19 mouse cellular contexts compared by ENCODE assay signal in genomic region chr19:5004925-5005324, GRCm38 (mm10). TPM values are rescaled to one million over a fixed set of nuclear protein-coding genes. Genes with fewer than 3 reads are reported as not detected.
A peak's percentile ranks its signal among the peaks of the same experiment; 100 is the strongest.
DNase-seq lines count a peak whose midpoint lies in the region; ATAC-seq and TF ChIP-seq lines count a peak whose summit lies in the region.
"Had no signal": no experiment of that assay in that cellular context is flagged by ENCODE, and none has a peak within 500 bp of the region (broad histone marks: within the 10 kb centered on the region; RNA-seq: fewer than 3 reads in every experiment).

No protein-coding gene starts in this region.

- TF ChIP-seq CTCF in liver, postnatal 0 days (IDR thresholded peaks at IDR 0.05; ENCODE audit: low read depth) = no peak
- TF ChIP-seq CTCF in stomach, postnatal 0 days (IDR thresholded peaks at IDR 0.05; ENCODE audit: low read depth) = no peak

- H3K9ac ChIP-seq in liver, postnatal 0 days (replicated peaks) = no peak overlapping the region
- no peak overlapping the region for H3K9ac ChIP-seq in stomach, postnatal 0 days (ENCODE audit: low read length)
- H3K9ac ChIP-seq: embryonic facial prominence, embryonic 13.5 days; forebrain, embryonic 12.5 days; forebrain, postnatal 0 days; heart, embryonic 13.5 days; hindbrain, embryonic 15.5 days had no signal

- no peaks in the 10 kb centered on the region for H3K36me3 ChIP-seq in liver, postnatal 0 days (replicated peaks; ENCODE audit: insufficient read depth, low read length)
- H3K36me3 ChIP-seq in stomach, postnatal 0 days (ENCODE audit: control insufficient read depth, insufficient read depth, low read length) = no peaks in the 10 kb centered on the region
- H3K36me3 ChIP-seq: embryonic facial prominence, embryonic 13.5 days; forebrain, embryonic 12.5 days; heart, embryonic 13.5 days; hindbrain, embryonic 15.5 days had no signal

- no peak for TF ChIP-seq EP300 in liver, postnatal 0 days (IDR thresholded peaks at IDR 0.05; ENCODE audit: low read depth)
- TF ChIP-seq EP300 in stomach, postnatal 0 days (optimal IDR thresholded peaks at IDR 0.05) = no peak

- 57% methylated on average over 4 of the region's 4 CpGs for WGBS in liver, postnatal 0 days (ENCODE audit: insufficient replicate concordance)
- WGBS in stomach, postnatal 0 days = 53% methylated on average over 4 of the region's 4 CpGs

- H3K27me3 ChIP-seq in liver, postnatal 0 days (ENCODE audit: insufficient read depth, low read length) = peaks cover 13% of the 10 kb centered on the region
- H3K27me3 ChIP-seq in stomach, postnatal 0 days (ENCODE audit: control insufficient read depth, insufficient read depth, low read length) = no peaks in the 10 kb centered on the region
- H3K27me3 ChIP-seq: heart, embryonic 13.5 days; hindbrain, embryonic 15.5 days had no signal

- H3K4me1 ChIP-seq in liver, postnatal 0 days (ENCODE audit: insufficient read depth) = no peaks in the 10 kb centered on the region; the same call in 1 of the 2 replicates
- H3K4me1 ChIP-seq in stomach, postnatal 0 days (replicated peaks; ENCODE audit: control insufficient read depth, insufficient read depth) = no peaks in the 10 kb centered on the region

- H3K4me2 ChIP-seq in liver, postnatal 0 days (ENCODE audit: low read depth, low read length) = no peak overlapping the region
- H3K4me2 ChIP-seq in stomach, postnatal 0 days (replicated peaks; ENCODE audit: low read depth) = no peak overlapping the region
- H3K4me2 ChIP-seq: embryonic facial prominence, embryonic 13.5 days; forebrain, embryonic 12.5 days; heart, embryonic 13.5 days; hindbrain, embryonic 15.5 days had no signal

- no peak overlapping the region for H3K27ac ChIP-seq in liver, postnatal 0 days (ENCODE audit: low read depth)
- H3K27ac ChIP-seq in stomach, postnatal 0 days (replicated peaks) = no peak overlapping the region
- H3K27ac ChIP-seq: embryonic facial prominence, embryonic 13.5 days; forebrain, embryonic 12.5 days; heart, embryonic 13.5 days; hindbrain, embryonic 15.5 days had no signal

- H3K4me3 ChIP-seq in liver, postnatal 0 days (ENCODE audit: low read depth, low read length) = no peak overlapping the region
- no peak overlapping the region for H3K4me3 ChIP-seq in stomach, postnatal 0 days (ENCODE audit: low read depth, low read length)
- H3K4me3 ChIP-seq: embryonic facial prominence, embryonic 13.5 days; forebrain, embryonic 12.5 days; heart, embryonic 13.5 days; hindbrain, embryonic 15.5 days had no signal

- peak; percentile 75 for ATAC-seq in liver, postnatal 0 days
- peak; percentile 84 for ATAC-seq in stomach, postnatal 0 days (ENCODE audit: low FRiP score, low TSS enrichment)
- no peak for ATAC-seq in CD4-positive, CD25-positive, alpha-beta regulatory T cell, adult 4 months
- ATAC-seq: forebrain, postnatal 0 days had no signal

- no peaks in the 10 kb centered on the region for H3K9me3 ChIP-seq in liver, postnatal 0 days (ENCODE audit: low read length)
- H3K9me3 ChIP-seq in stomach, postnatal 0 days (ENCODE audit: control insufficient read depth, low read length) = no peaks in the 10 kb centered on the region
- H3K9me3 ChIP-seq: embryonic facial prominence, embryonic 13.5 days; forebrain, embryonic 12.5 days; heart, embryonic 13.5 days; hindbrain, embryonic 15.5 days had no signal

- no peak for DNase-seq in liver, postnatal 0 days
- DNase-seq in liver = no peak
- DNase-seq in Muller cell, postnatal 12 days (ENCODE audit: inconsistent ontology term) = peak; percentile 46
- DNase-seq in stomach, postnatal 0 days (ENCODE audit: low spot score) = peak; percentile 52
- no peak for DNase-seq in left cerebral cortex, adult 8-10 months (ENCODE audit: low spot score in 2 of 2)
- DNase-seq: adrenal gland, postnatal 14 days; cerebellum, adult 18-20 months; cerebellum, adult 9-11 months; cerebellum, postnatal 36 days; forebrain, postnatal 0 days; gastrocnemius, postnatal 25 days; heart, adult 11 months; heart, postnatal 36 days had no signal

RNA-seq across cellular contexts. Expression of gene Npas4, which starts 14.8 kb away (rescaled TPM):
- not detected in 2 replicates for polyA plus RNA-seq in liver, postnatal 0 days (2015; fragmentation: Nextera tagmentation; extraction: Ambion mirVana)
- polyA plus RNA-seq in stomach, postnatal 0 days (2015; fragmentation: Nextera tagmentation; extraction: Ambion mirVana) = 0.08 and 0.12 TPM in 2 replicates
- 1 to 10 TPM in 1 of 2 experiments, under 1 TPM in 1; 0.90 to 2.1 TPM for polyA plus RNA-seq in CD4-positive, CD25-positive, alpha-beta regulatory T cell, adult 4 months (2017; shearing (Covaris generic))
- total RNA-seq in left cerebral cortex, adult 8-10 months (2022) = 10 to 100 TPM in 1 of 4 experiments, 1 to 10 TPM in 3; 6.2 to 16.4 (median 7.4) TPM
- total RNA-seq: gastrocnemius, adult 18-20 months; gastrocnemius, postnatal 25 days; heart, postnatal 36 days had no signal
- polyA plus RNA-seq: embryonic facial prominence, embryonic 13.5 days had no signal

RNA-seq across cellular contexts. Expression of gene Slc29a2, which starts 18.7 kb away (rescaled TPM):
- 0.87 and 1.0 TPM in 2 replicates for polyA plus RNA-seq in liver, postnatal 0 days (2015; fragmentation: Nextera tagmentation; extraction: Ambion mirVana)
- 1.7 and 1.8 TPM in 2 replicates for polyA plus RNA-seq in stomach, postnatal 0 days (2015; fragmentation: Nextera tagmentation; extraction: Ambion mirVana)
- polyA plus RNA-seq in CD4-positive, CD25-positive, alpha-beta regulatory T cell, adult 4 months (2017; shearing (Covaris generic)) = 1 to 10 TPM; 2.4 to 2.5 TPM
- total RNA-seq in left cerebral cortex, adult 8-10 months (2022) = 10 to 100 TPM; 11.6 to 17.6 (median 13.5) TPM

RNA-seq across cellular contexts. Expression of gene B4gat1, which starts 33.7 kb away (rescaled TPM):
- 11.7 and 12.4 TPM in 2 replicates for polyA plus RNA-seq in liver, postnatal 0 days (2015; fragmentation: Nextera tagmentation; extraction: Ambion mirVana)
- 22.3 and 23.6 TPM in 2 replicates for polyA plus RNA-seq in stomach, postnatal 0 days (2015; fragmentation: Nextera tagmentation; extraction: Ambion mirVana)
- polyA plus RNA-seq in CD4-positive, CD25-positive, alpha-beta regulatory T cell, adult 4 months (2017; shearing (Covaris generic)) = 10 to 100 TPM; 11.9 to 20.5 TPM
- 100 to 1,000 TPM; 129 to 141 (median 138) TPM for total RNA-seq in left cerebral cortex, adult 8-10 months (2022)

RNA-seq across cellular contexts. Expression of gene AC124502.3, which starts 33.8 kb away (rescaled TPM):
- polyA plus RNA-seq in liver, postnatal 0 days (2015; fragmentation: Nextera tagmentation; extraction: Ambion mirVana) = 0.19 and 0.31 TPM in 2 replicates
- 0.24 and 1.1 TPM in 2 replicates for polyA plus RNA-seq in stomach, postnatal 0 days (2015; fragmentation: Nextera tagmentation; extraction: Ambion mirVana)
- polyA plus RNA-seq in CD4-positive, CD25-positive, alpha-beta regulatory T cell, adult 4 months (2017; shearing (Covaris generic)) = under 1 TPM; 0.35 to 0.80 TPM
- total RNA-seq in left cerebral cortex, adult 8-10 months (2022) = 1 to 10 TPM; 3.2 to 6.4 (median 4.7) TPM

RNA-seq across cellular contexts. Expression of gene Brms1, which starts 36.2 kb away (rescaled TPM):
- 20.7 and 22.6 TPM in 2 replicates for polyA plus RNA-seq in liver, postnatal 0 days (2015; fragmentation: Nextera tagmentation; extraction: Ambion mirVana)
- polyA plus RNA-seq in stomach, postnatal 0 days (2015; fragmentation: Nextera tagmentation; extraction: Ambion mirVana) = 42.3 and 45.6 TPM in 2 replicates
- 100 to 1,000 TPM in 1 of 2 experiments, 10 to 100 TPM in 1; 85.7 to 136 TPM for polyA plus RNA-seq in CD4-positive, CD25-positive, alpha-beta regulatory T cell, adult 4 months (2017; shearing (Covaris generic))
- total RNA-seq in left cerebral cortex, adult 8-10 months (2022) = 10 to 100 TPM; 23.7 to 29.7 (median 25.4) TPM

Comparison
In these comparisons a context has a peak if more than half of its experiments do, and no peak if none do; other contexts are left out.
1. DNase-seq: peak in Muller cell, postnatal 12 days (single experiment) and stomach, postnatal 0 days (single experiment); none in liver, postnatal 0 days (single experiment), liver (single experiment) and left cerebral cortex, adult 8-10 months (0 of 2).